Mouse (Mus musculus) ES-E14 (cell line): ENCODE measurements at regions not wholly inside any gene's neighbourhood (a gene's known extent, or its start where the extent isn't known, plus 50 kb on each side); places are given as distances from the start of the nearest gene placed in this dataset.

ENCODE experiments used
- CHD2 ChIP-seq: IDR thresholded peaks from 2 replicates; pipeline ENCODE4 v1.6.1; 2014; ENCODE audit warnings: mild to moderate bottlenecking, low read depth, low read length, inconsistent platforms
- HCFC1 ChIP-seq: IDR thresholded peaks from 2 replicates; pipeline ENCODE4 v1.6.1; 2012; ENCODE audit warnings: low read length, inconsistent platforms, borderline replicate concordance; ENCODE audit not compliant: insufficient read depth
- MAFK ChIP-seq: IDR thresholded peaks from 2 replicates; pipeline ENCODE4 v1.6.1; 2014; ENCODE audit warnings: mild to moderate bottlenecking, low read depth, low read length, inconsistent platforms; ENCODE audit not compliant: insufficient read depth
- ZC3H11A ChIP-seq: IDR thresholded peaks from 2 replicates; pipeline ENCODE4 v1.6.1; 2012; ENCODE audit warnings: low read depth, mild to moderate bottlenecking, inconsistent platforms, low read length, borderline replicate concordance
- ZNF384 ChIP-seq: IDR thresholded peaks from 2 replicates; pipeline ENCODE4 v1.6.1; 2012; ENCODE audit warnings: low read depth, low read length, inconsistent platforms

DNA sequence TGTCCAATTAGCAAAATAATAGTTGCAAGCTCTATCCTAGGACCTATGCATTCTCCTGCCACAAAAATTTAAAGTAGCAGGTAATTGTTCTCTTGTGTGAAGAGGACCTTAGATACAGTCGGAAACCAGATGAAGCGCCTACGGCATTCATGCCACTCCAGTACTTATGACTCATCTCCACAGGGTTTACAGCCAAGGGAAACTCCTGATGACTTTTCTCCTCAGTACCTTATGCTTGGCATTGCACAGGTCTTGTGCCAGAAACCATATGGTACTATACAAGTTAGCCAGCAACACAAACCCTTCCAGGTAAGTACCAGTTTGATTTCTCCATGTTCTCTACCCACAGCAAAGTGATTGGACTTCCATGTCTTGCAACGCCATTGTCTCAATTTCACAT is 606.3 kb upstream of the Dmac1 start:
- TF ChIP-seq ZC3H11A (no peak), HCFC1 (no peak), ZNF384 (no peak), MAFK (no peak), CHD2 (no peak)
